Mouse (Mus musculus): ENCODE measurements around the gene Pop4. TPM values are rescaled to one million over a fixed set of nuclear protein-coding genes. Genes with fewer than 3 reads are reported as not detected.

The Pop4 gene
- polyA plus RNA-seq, 1 experiment from 2014 or later: 74.4 TPM

DNA sequence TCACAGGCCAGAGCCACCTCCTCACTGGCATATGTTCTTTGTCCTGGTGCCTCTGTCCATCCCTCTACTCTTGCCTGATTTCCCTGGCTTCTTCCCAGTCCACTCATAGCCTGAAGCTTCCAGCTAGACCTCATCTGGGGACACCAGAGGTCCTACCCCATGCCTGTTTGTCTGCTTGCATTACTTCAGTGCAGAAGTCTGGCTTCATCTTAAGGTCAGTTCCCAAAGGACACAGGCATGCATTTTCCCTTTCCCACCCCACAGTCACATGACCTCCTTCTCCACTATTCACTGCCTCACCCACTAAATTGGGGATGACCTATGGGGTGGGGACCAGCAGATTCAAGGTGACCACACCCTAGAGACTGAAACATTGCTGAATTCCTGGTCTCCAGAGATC, 17.8 kb downstream of the Pop4 start:
- H3K4me1 ChIP-seq (ENCODE audit: control insufficient read depth, insufficient read depth, low read depth, low read length): peaks cover 3% of the 10 kb centered on the region; the same call in 1 of the 2 replicates
- ATAC-seq: no peak
- no peaks in the 10 kb centered on the region for H3K9me3 ChIP-seq (ENCODE audit: control insufficient read depth, low read length)
- H3K4me2 ChIP-seq (ENCODE audit: low read length): no peak overlapping the region
- H3K27me3 ChIP-seq (replicated peaks; ENCODE audit: control insufficient read depth, insufficient read depth, low read length): no peaks in the 10 kb centered on the region
- H3K36me3 ChIP-seq (ENCODE audit: control insufficient read depth, insufficient read depth, low read length): no peaks in the 10 kb centered on the region
- H3K4me3 ChIP-seq (ENCODE audit: low read length): no peak overlapping the region
- no peak overlapping the region for H3K27ac ChIP-seq (ENCODE audit: low read depth, low read length)
- no peak overlapping the region for H3K9ac ChIP-seq (ENCODE audit: low read depth, low read length)

DNA sequence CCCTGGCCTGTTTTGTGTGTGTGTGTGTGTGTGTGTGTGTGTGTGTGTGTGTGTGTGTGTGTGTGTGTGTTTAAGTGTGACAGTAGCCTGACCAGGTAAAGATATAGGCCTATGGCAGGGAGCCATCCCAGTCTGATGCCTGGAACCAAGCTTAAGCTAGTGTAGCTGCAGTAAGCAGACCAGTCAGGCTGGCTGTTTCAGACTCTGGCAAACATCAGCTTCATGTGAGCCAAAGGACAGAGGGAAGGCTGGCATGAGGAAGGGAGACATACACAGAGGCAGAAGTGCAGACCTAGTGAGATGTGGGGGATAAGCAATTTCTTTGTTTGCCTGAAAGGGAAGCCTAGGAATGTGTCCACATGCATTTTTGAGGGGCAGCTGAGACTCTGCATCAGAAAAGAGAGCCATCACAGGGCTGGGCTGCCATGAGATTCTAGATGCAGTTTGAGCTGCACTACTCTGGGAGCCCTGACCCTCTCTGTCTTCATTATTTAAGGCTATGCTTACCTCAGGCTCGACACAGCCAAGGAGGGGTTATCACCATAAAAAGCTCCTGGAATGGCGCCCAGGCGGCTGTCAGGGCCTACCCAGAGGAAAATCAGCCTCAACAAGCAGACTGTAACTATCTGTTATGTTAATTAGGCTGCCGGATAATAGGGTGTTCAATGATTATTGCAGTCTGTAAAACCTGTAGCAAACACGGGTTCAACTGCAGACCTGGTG, 19.6 kb downstream of the Pop4 start:
- Histone ChIP-seq H3K27me3 (replicated peaks; ENCODE audit: control insufficient read depth, insufficient read depth, low read length) (no peaks in the 10 kb centered on the region), H3K9ac (ENCODE audit: low read depth, low read length) (0 out of 2 replicates have a peak overlapping the region, but pooled peaks have one; percentile 29), H3K27ac (ENCODE audit: low read depth, low read length) (0 out of 2 replicates have a peak overlapping the region, but pooled peaks have one; percentile 34), H3K36me3 (ENCODE audit: control insufficient read depth, insufficient read depth, low read length) (no peaks in the 10 kb centered on the region), H3K4me2 (ENCODE audit: low read length) (no peak overlapping the region), H3K4me1 (ENCODE audit: control insufficient read depth, insufficient read depth, low read depth, low read length) (peaks cover 3% of the 10 kb centered on the region; the same call in 1 of the 2 replicates), H3K9me3 (ENCODE audit: control insufficient read depth, low read length) (no peaks in the 10 kb centered on the region), H3K4me3 (ENCODE audit: low read length) (no peak overlapping the region)
- WGBS: 41% methylated on average over 5 of the region's 5 CpGs
- ATAC-seq: peak; percentile 56

DNA sequence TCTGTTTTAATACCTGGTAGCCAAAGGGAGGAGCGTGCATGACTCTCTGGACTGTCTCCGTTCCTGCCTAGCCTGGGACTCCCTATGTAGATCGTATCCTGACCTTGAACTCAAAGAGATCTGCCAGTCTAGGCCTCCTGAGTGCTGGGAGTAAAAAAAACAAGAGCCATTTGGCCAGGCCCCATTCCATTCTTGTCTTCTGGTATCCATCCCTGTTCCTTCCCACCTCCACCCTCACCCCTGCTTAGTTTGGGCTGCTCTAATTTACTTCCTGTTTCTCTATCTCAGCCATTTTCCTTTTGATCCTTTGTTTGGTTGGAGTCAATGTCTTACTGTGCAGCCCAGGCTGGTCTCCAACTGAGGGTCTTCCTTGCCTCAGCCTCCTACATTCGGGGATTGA, 28.8 kb downstream of the Pop4 start:
- no peaks in the 10 kb centered on the region for H3K4me1 ChIP-seq (ENCODE audit: control insufficient read depth, insufficient read depth, low read depth, low read length)
- H3K4me3 ChIP-seq (ENCODE audit: low read length): no peak overlapping the region
- H3K9ac ChIP-seq (ENCODE audit: low read depth, low read length): no peak overlapping the region
- H3K27ac ChIP-seq (ENCODE audit: low read depth, low read length): no peak overlapping the region
- no peaks in the 10 kb centered on the region for H3K36me3 ChIP-seq (ENCODE audit: control insufficient read depth, insufficient read depth, low read length)
- no peak overlapping the region for H3K4me2 ChIP-seq (ENCODE audit: low read length)
- no peaks in the 10 kb centered on the region for H3K9me3 ChIP-seq (ENCODE audit: control insufficient read depth, low read length)
- no peak for ATAC-seq
- WGBS: 82% methylated on average over 4 of the region's 4 CpGs
- no peaks in the 10 kb centered on the region for H3K27me3 ChIP-seq (replicated peaks; ENCODE audit: control insufficient read depth, insufficient read depth, low read length)

DNA sequence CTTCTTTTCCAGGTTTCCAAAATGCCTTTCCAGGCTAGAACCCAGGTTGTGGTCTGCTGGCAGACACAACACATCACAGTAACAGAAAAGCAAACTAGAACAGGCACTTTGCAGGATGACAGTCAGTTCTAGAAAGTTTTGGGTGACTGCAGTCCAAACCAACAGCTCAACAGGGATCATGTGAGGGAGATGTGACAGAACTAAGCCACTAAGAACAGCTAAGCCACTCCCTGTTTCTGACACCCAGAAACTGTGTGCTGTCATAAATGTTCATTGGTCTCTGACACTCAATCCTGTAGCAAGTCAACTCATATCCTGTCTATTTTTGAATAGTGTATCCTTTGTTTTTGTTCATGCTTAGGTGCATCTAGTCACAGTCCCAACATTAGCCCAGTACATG, 34.1 kb downstream of the Pop4 start:
- no peak overlapping the region for H3K4me3 ChIP-seq (ENCODE audit: low read length)
- H3K27ac ChIP-seq (ENCODE audit: low read depth, low read length): no peak overlapping the region
- H3K9me3 ChIP-seq (ENCODE audit: control insufficient read depth, low read length): no peaks in the 10 kb centered on the region
- H3K27me3 ChIP-seq (replicated peaks; ENCODE audit: control insufficient read depth, insufficient read depth, low read length): no peaks in the 10 kb centered on the region
- ATAC-seq: no peak
- no peak overlapping the region for H3K9ac ChIP-seq (ENCODE audit: low read depth, low read length)
- H3K4me1 ChIP-seq (ENCODE audit: control insufficient read depth, insufficient read depth, low read depth, low read length): no peaks in the 10 kb centered on the region
- no peaks in the 10 kb centered on the region for H3K36me3 ChIP-seq (ENCODE audit: control insufficient read depth, insufficient read depth, low read length)
- H3K4me2 ChIP-seq (ENCODE audit: low read length): no peak overlapping the region

DNA sequence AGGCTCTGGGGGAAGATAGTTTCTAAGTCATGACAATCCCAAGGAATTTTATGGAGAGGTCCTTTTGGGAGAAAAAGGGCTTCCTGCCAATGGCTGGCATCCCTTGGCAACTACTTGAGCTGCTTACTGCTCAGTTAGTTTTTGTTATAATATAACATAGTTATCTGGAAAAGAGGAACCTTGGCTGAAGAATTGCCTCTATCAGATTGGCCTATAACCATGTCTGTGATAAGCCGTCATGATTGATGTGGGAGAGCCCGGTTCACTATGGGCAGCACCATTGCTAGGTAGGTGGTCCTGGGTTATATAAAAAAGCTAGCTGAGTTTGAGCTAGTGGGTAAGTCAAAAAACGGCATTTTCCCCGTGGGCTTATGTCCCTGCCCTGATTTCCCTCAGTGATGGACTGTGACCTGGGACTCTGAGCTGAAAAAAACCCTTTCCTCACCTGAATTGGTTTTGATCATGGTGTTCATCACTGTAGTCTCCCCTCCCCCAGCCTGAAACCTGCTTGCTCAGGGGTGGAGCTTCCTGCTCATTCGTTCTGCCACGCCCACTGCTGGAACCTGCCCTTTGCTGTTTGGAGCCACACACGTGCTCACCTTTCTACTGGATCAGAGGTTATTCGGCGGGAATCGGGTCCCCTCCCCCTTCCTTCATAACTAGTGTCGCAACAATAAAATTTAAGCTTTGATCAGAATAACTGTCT, 34.7 kb downstream of the Pop4 start:
- Histone ChIP-seq H3K9ac (ENCODE audit: low read depth, low read length) (no peak overlapping the region), H3K27ac (ENCODE audit: low read depth, low read length) (no peak overlapping the region), H3K9me3 (ENCODE audit: control insufficient read depth, low read length) (no peaks in the 10 kb centered on the region), H3K36me3 (ENCODE audit: control insufficient read depth, insufficient read depth, low read length) (no peaks in the 10 kb centered on the region), H3K4me2 (ENCODE audit: low read length) (no peak overlapping the region), H3K4me3 (ENCODE audit: low read length) (no peak overlapping the region), H3K4me1 (ENCODE audit: control insufficient read depth, insufficient read depth, low read depth, low read length) (no peaks in the 10 kb centered on the region), H3K27me3 (replicated peaks; ENCODE audit: control insufficient read depth, insufficient read depth, low read length) (no peaks in the 10 kb centered on the region)
- no peak for ATAC-seq
- WGBS: 59% methylated on average over 11 of the region's 11 CpGs

DNA sequence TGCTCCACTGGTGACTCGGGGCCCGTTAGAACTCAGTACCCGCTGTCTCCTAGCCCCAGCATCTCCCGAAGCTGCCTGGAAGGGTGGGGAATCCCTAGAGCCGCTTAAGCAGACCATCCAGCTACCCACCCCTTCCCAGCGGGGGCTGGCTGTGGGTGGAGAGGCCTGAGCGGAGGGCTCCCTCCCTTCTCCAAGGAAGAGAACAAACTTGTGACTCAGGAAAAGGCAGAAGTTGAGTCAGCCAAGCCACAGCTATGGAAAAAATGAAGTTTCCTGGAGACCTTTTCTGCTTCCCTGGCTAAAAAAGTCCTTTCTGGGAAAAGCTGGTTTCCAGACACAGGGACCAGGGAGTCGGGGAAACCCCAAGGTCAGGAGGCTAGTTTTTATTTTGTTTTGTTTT, 40.9 kb downstream of the Pop4 start:
- Histone ChIP-seq H3K4me3 (ENCODE audit: low read length) (no peak overlapping the region), H3K9me3 (ENCODE audit: control insufficient read depth, low read length) (no peaks in the 10 kb centered on the region), H3K36me3 (ENCODE audit: control insufficient read depth, insufficient read depth, low read length) (no peaks in the 10 kb centered on the region), H3K9ac (ENCODE audit: low read depth, low read length) (no peak overlapping the region), H3K4me2 (ENCODE audit: low read length) (no peak overlapping the region), H3K27ac (ENCODE audit: low read depth, low read length) (no peak overlapping the region), H3K27me3 (replicated peaks; ENCODE audit: control insufficient read depth, insufficient read depth, low read length) (peaks cover 7% of the 10 kb centered on the region), H3K4me1 (ENCODE audit: control insufficient read depth, insufficient read depth, low read depth, low read length) (peaks cover 7% of the 10 kb centered on the region)
- whole genome bisulfite sequencing: 14% methylated on average over 8 of the region's 8 CpGs
- no peak for ATAC-seq

GRCm38 (mm10) chr7:38228329-38228728, 42.9 kb downstream of the Pop4 start:
- Histone ChIP-seq H3K4me1 (ENCODE audit: control insufficient read depth, insufficient read depth, low read depth, low read length) (peaks cover 7% of the 10 kb centered on the region), H3K9me3 (ENCODE audit: control insufficient read depth, low read length) (no peaks in the 10 kb centered on the region), H3K4me2 (ENCODE audit: low read length) (peak overlapping the region; percentile 92), H3K9ac (ENCODE audit: low read depth, low read length) (no peak overlapping the region), H3K4me3 (ENCODE audit: low read length) (peak overlapping the region; percentile 51), H3K27ac (ENCODE audit: low read depth, low read length) (no peak overlapping the region), H3K36me3 (ENCODE audit: control insufficient read depth, insufficient read depth, low read length) (no peaks in the 10 kb centered on the region), H3K27me3 (replicated peaks; ENCODE audit: control insufficient read depth, insufficient read depth, low read length) (peaks cover 7% of the 10 kb centered on the region)
- 20% methylated on average over 8 of the region's 8 CpGs for WGBS
- ATAC-seq: 0 out of 2 replicates have a peak, but pooled peaks have one; percentile 8

DNA sequence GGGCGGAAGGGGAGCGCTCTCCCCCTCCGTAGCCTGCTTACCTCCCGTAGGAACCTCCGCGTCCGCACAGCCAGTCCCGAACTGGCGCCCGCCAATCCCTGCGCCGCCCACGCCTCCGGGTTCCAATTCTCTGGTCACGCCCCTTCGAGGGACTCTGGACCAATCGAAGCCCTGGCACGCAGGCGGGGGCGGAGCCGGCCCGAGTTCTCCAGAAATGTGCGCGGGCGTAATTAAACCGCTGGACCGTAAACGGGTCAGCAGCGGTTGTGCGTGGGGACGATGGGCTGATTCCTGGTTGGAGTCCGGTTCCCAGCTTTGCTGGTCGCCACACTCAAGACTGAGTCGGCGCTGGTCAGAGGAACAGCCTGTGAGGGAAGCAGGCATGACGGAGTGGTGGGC, 43.3 kb downstream of the Pop4 start, which contains the start of gene Plekhf1:
Gene Plekhf1 (minus strand): TSS at position 117 of the 399 bp plus-strand sequence.
- H3K9ac ChIP-seq (ENCODE audit: low read depth, low read length): peak within 1 kb of the TSS; percentile 60
- no peaks in the 10 kb centered on the region for H3K36me3 ChIP-seq (ENCODE audit: control insufficient read depth, insufficient read depth, low read length)
- peaks cover 7% of the 10 kb centered on the region for H3K4me1 ChIP-seq (ENCODE audit: control insufficient read depth, insufficient read depth, low read depth, low read length)
- peak within 1 kb of the TSS; percentile 92 for H3K4me2 ChIP-seq (ENCODE audit: low read length)
- H3K27me3 ChIP-seq (replicated peaks; ENCODE audit: control insufficient read depth, insufficient read depth, low read length): peaks cover 7% of the 10 kb centered on the region
- WGBS: under 1% methylated on average over 36 of the region's 36 CpGs
- H3K4me3 ChIP-seq (ENCODE audit: low read length): peak within 1 kb of the TSS; percentile 51
- H3K9me3 ChIP-seq (ENCODE audit: control insufficient read depth, low read length): no peaks in the 10 kb centered on the region
- peak; percentile 94 for ATAC-seq
- no peak within 1 kb of the TSS for H3K27ac ChIP-seq (ENCODE audit: low read depth, low read length)

GRCm38 (mm10) chr7:38227181-38227899, 43.9 kb downstream of the Pop4 start:
- Histone ChIP-seq H3K27ac (ENCODE audit: low read depth, low read length) (no peak overlapping the region), H3K36me3 (ENCODE audit: control insufficient read depth, insufficient read depth, low read length) (no peaks in the 10 kb centered on the region), H3K4me1 (ENCODE audit: control insufficient read depth, insufficient read depth, low read depth, low read length) (peaks cover 7% of the 10 kb centered on the region), H3K9ac (ENCODE audit: low read depth, low read length) (peak overlapping the region; percentile 60), H3K4me3 (ENCODE audit: low read length) (peak overlapping the region; percentile 51), H3K9me3 (ENCODE audit: control insufficient read depth, low read length) (no peaks in the 10 kb centered on the region), H3K4me2 (ENCODE audit: low read length) (peak overlapping the region; percentile 92), H3K27me3 (replicated peaks; ENCODE audit: control insufficient read depth, insufficient read depth, low read length) (peaks cover 7% of the 10 kb centered on the region)
- WGBS: under 1% methylated on average over 25 of the region's 25 CpGs
- ATAC-seq: peak; percentile 69

Measured in hindbrain, embryonic 16.5 days (tissue).